Mouse (Mus musculus) forebrain, embryonic 12.5 days (tissue): Measurements from ENCODE around the gene Epha4. TPM values are rescaled to one million over a fixed set of nuclear protein-coding genes. Genes with fewer than 3 reads are reported as not detected.

Experiments used
- ATAC-seq: fragments of 200-750 bp; cut with Nextera tagmentation; 2 replicates; pipeline ENCODE4 v1.8.0; 2017; ENCODE audit warnings: moderate TSS enrichment; ENCODE audit not compliant: low FRiP score
- H3K27ac ChIP-seq: fragments of 300-500 bp; sonication (generic); 2 replicates; pipeline ENCODE4 v1.5.1; 2016; ENCODE audit warnings: mild to moderate bottlenecking
- H3K27me3 ChIP-seq: fragments of 300-500 bp; sonication (generic); 2 replicates; pipeline ENCODE4 v1.6.1; 2016; ENCODE audit warnings: mild to moderate bottlenecking
- H3K36me3 ChIP-seq: fragments of 300-500 bp; sonication (generic); replicated peaks from 2 replicates; pipeline ENCODE4 v1.6.1; 2016; ENCODE audit warnings: mild to moderate bottlenecking
- H3K4me1 ChIP-seq: fragments of 300-500 bp; sonication (generic); 2 replicates; pipeline ENCODE4 v1.6.1; 2016
- H3K4me2 ChIP-seq: fragments of 300-500 bp; sonication (generic); 2 replicates; pipeline ENCODE4 v1.6.1; 2016; ENCODE audit warnings: mild to moderate bottlenecking, moderate library complexity
- H3K4me3 ChIP-seq: fragments of 300-500 bp; sonication (generic); replicated peaks from 2 replicates; pipeline ENCODE4 v1.5.1; 2016; ENCODE audit warnings: mild to moderate bottlenecking
- H3K9ac ChIP-seq: fragments of 300-500 bp; sonication (generic); 2 replicates; pipeline ENCODE4 v1.6.1; 2016; ENCODE audit warnings: mild to moderate bottlenecking
- H3K9me3 ChIP-seq: fragments of 300-500 bp; sonication (generic); 2 replicates; pipeline ENCODE4 v1.6.1; 2016
- WGBS: fragments of 180-500 bp; shearing (Covaris S2); methylation state at CpG from one replicate; pipeline ENCODE4 v1.1.7; 2016; 5-methylcytosine and 5-hydroxymethylcytosine counted together
- polyA plus RNA-seq: library from polyadenylated mRNA; unstranded; fragments of >200 nt; fragmentation: Nextera tagmentation; extraction: Ambion mirVana; gene quantifications from 2 replicates; pipeline ENCODE4 v1.2.1, GENCODE M21; 2016

Gene Epha4
- polyA plus RNA-seq, 1 experiment from 2014 or later, result 58.4 TPM

DNA sequence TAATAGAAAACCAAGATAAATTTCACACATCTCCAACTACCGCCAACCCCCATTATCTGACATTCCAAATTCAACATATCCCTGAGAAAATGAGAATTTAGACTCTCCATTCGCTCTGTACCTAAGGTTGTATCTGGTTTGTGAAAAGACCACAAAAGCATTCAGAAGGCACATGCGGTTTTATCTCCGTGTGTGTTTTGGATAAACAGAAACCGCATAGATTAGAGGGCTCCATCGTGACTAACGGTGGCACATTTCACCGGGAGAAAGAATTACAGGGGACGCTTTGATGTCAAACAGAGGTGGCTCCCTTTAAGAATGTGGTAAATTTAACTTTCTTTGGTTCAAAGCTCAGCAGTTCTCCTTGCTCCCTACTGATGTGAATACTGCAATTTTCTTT, 107.5 kb downstream of the Epha4 start:
- Histone ChIP-seq H3K27ac (no peak overlapping the region), H3K9ac (no peak overlapping the region), H3K36me3 (no peaks in the 10 kb centered on the region), H3K9me3 (no peaks in the 10 kb centered on the region), H3K4me2 (no peak overlapping the region), H3K27me3 (no peaks in the 10 kb centered on the region), H3K4me1 (peaks cover 64% of the 10 kb centered on the region), H3K4me3 (no peak overlapping the region)
- WGBS, result 42% methylated on average over 9 of the region's 9 CpGs
- ATAC-seq, result no peak

DNA sequence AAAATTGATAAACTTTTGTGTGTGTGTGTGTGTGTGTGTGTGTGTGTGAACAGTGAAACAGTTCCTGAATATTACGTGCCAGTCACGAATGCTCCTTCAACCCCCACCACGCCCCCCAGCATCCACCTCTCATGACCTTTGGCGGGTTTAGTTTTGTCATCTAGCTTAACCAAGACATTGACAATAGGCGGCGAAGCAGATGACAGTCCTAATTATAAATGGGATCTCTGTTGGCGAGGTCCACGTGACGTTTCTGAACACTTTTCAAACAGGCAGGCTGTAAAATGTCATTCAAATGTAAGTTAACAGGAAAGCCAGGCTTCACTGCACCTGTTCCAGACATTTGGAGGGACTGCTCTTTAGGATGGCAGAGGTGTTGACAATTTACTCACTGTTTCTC, 108.3 kb downstream of the Epha4 start:
- Histone ChIP-seq H3K4me3 (no peak overlapping the region), H3K9ac (no peak overlapping the region), H3K27me3 (no peaks in the 10 kb centered on the region), H3K4me1 (peaks cover 71% of the 10 kb centered on the region), H3K4me2 (no peak overlapping the region), H3K9me3 (no peaks in the 10 kb centered on the region), H3K27ac (no peak overlapping the region), H3K36me3 (no peaks in the 10 kb centered on the region)
- ATAC-seq, result 0 out of 2 replicates have a peak, but pooled peaks have one; percentile 15
- whole genome bisulfite sequencing, result 36% methylated on average over 9 of the region's 9 CpGs

DNA sequence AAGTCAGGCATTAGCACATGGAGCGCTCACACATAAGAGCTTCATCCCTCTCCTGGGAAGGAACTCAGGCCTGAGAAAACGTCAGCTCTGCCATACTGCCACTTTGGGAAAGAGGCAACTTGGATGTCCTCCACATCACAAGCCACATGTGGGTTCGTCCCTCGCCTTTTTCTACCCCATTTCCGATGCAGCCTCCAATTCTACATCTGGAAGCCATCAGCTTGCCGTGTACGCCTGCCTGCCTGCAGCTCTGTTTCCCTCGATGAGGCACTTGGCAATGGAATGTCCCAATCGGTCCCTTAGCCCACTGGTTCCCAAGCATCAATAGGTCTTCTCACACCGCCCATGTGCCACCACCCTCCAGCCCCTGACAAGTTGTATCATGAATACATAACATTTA, 110.4 kb downstream of the Epha4 start:
- no peak for ATAC-seq
- WGBS, result 75% methylated on average over 10 of the region's 10 CpGs

DNA sequence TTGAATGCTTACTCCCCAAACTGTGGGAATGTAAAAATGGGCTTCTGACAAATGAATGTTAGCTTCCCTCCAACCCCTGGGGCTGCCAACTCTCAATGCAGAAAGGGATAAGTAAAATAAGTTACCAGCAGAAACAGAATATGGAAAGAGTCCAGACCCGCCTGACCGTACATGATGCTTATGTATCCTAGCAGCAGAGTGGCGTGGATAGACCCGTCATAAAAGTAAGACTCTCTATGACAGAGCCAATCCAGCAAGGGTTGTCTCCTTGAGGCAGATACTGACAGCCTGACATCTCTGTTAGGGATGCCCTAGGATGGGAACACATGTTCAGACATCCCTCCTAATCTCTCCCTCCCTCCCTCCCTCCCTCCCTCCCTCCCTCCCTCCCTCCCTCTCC, 111.9 kb downstream of the Epha4 start:
- no peaks in the 10 kb centered on the region for H3K27me3 ChIP-seq
- H3K4me1 ChIP-seq, result peaks cover 55% of the 10 kb centered on the region
- no peak overlapping the region for H3K9ac ChIP-seq
- WGBS, result 84% methylated on average over 4 of the region's 4 CpGs
- no peak overlapping the region for H3K27ac ChIP-seq
- H3K4me3 ChIP-seq, result no peak overlapping the region
- no peak overlapping the region for H3K4me2 ChIP-seq
- no peaks in the 10 kb centered on the region for H3K9me3 ChIP-seq
- peaks cover 22% of the 10 kb centered on the region for H3K36me3 ChIP-seq
- ATAC-seq, result no peak

More for the DNA sequence above, 110.4 kb downstream of the Epha4 start:
- Histone ChIP-seq H3K4me1 (peaks cover 60% of the 10 kb centered on the region), H3K4me3 (no peak overlapping the region), H3K36me3 (peaks cover 7% of the 10 kb centered on the region; the same call in 1 of the 2 replicates), H3K27ac (no peak overlapping the region), H3K9ac (no peak overlapping the region), H3K9me3 (no peaks in the 10 kb centered on the region), H3K27me3 (no peaks in the 10 kb centered on the region), H3K4me2 (no peak overlapping the region)

DNA sequence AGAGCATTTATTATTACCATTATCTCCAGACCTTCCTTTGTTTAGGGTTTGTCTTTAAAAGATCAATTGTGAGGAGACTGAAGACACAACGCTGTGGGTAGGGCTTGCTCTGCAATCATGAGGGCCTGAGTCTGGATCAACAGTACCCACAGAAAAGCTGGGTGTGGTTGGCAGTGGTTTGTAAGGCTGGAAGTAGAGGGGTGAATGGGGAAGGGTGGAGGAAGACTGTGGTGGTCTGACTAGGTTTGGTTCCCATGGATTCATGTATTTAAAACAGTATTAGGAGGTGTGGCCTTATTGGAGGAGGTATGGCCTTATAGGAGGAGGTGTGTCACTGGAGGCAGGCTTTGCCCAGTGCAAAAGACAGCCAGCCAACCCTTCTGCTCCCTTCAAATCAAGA, 113.4 kb downstream of the Epha4 start:
- Histone ChIP-seq H3K36me3 (peaks cover 32% of the 10 kb centered on the region), H3K4me3 (no peak overlapping the region), H3K27ac (no peak overlapping the region), H3K4me2 (no peak overlapping the region), H3K4me1 (peaks cover 47% of the 10 kb centered on the region), H3K9ac (no peak overlapping the region), H3K27me3 (no peaks in the 10 kb centered on the region), H3K9me3 (no peaks in the 10 kb centered on the region)
- 85% methylated on average over 1 of the region's 1 CpGs for WGBS
- ATAC-seq, result no peak

DNA sequence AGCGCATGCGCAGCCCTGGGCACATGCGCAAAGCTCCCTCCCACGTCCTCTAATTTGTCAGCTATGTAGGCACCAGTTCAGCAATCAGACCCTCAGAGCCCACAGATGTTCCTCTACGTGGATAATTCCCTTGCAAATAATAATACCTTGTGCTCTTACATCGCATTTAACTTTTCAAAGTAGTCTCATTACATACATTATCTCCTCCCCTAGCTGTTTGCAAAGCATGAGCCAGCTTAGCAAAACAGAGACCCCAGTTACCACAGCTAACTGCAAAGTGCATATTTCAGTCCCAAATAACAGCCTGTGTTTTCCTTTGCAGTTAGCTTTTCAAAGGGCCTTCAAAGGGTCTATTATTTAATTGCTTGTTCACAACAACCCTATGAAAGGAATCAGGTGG, 123.3 kb downstream of the Epha4 start:
- Histone ChIP-seq H3K9me3 (no peaks in the 10 kb centered on the region), H3K4me1 (peaks cover 21% of the 10 kb centered on the region), H3K4me2 (no peak overlapping the region), H3K4me3 (no peak overlapping the region), H3K36me3 (peaks cover 23% of the 10 kb centered on the region), H3K27ac (no peak overlapping the region), H3K9ac (no peak overlapping the region), H3K27me3 (no peaks in the 10 kb centered on the region)
- 68% methylated on average over 6 of the region's 6 CpGs for WGBS
- no peak for ATAC-seq

DNA sequence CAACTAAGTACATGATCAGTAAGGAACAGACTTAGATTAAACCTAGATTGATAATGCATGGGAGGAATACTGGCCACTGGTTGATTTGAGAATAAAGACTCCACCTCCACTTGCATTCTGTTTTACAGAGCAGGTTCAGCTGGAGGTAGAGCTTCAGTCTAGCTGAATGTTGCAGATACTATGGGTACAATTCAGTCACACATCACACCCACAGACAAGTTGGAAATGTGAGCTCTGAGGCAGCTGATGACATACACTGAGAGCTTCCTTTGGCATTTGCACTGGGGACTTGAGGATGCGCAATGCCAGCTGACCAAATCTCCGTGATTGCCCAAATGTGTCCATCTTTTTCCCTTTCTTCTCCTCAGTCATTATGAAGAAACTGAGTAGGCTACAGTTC, 125.8 kb downstream of the Epha4 start:
- H3K4me2 ChIP-seq, result no peak overlapping the region
- H3K9ac ChIP-seq, result no peak overlapping the region
- H3K9me3 ChIP-seq, result no peaks in the 10 kb centered on the region
- WGBS, result 95% methylated on average over 2 of the region's 2 CpGs
- peaks cover 31% of the 10 kb centered on the region for H3K4me1 ChIP-seq
- ATAC-seq, result no peak
- peaks cover 33% of the 10 kb centered on the region for H3K36me3 ChIP-seq
- H3K27me3 ChIP-seq, result no peaks in the 10 kb centered on the region
- H3K27ac ChIP-seq, result no peak overlapping the region
- no peak overlapping the region for H3K4me3 ChIP-seq

DNA sequence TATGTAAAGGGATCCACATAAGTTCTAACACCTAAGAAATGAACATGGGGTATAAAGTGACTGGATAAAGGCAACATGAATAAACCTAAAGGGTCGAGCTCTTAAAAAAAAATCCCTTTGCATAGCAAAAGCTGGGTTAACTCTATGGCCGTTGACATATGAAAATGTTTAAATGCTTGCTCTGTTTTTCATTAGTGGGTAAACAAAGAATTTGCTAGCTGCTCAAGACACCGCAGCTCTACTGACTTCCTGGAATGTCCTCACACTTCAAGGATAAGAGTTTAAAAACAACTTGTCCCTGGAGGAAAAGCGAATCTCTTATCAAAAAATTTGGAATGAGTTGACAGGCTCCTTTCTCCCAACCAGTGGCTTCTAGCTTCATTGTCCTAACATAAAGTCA, 126.3 kb downstream of the Epha4 start:
- 80% methylated on average over 4 of the region's 4 CpGs for WGBS
- H3K36me3 ChIP-seq, result peaks cover 33% of the 10 kb centered on the region
- no peaks in the 10 kb centered on the region for H3K9me3 ChIP-seq
- no peak overlapping the region for H3K4me3 ChIP-seq
- peaks cover 36% of the 10 kb centered on the region for H3K4me1 ChIP-seq
- H3K27me3 ChIP-seq, result no peaks in the 10 kb centered on the region
- no peak overlapping the region for H3K4me2 ChIP-seq
- no peak for ATAC-seq
- H3K27ac ChIP-seq, result no peak overlapping the region
- no peak overlapping the region for H3K9ac ChIP-seq

DNA sequence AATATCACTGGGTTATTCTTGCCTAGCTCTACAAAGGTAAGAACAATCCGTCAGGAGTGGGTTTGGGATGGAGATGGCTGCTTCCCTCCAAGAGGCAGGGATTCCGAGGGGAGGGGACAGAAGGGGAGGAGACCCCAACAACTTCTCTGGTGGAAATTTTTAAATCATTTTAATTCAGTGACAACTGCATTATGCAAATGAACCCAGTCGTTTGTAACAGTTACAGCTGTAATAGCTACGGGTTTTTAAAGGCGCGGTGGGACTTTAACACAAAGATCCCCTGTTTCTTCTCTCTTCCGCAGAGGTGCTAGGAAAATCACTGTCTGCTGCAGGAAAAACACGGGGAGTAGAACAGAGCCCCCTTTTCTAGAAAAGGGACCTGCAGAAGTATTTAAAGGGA, 129.3 kb downstream of the Epha4 start:
- peak overlapping the region; percentile 36; the same call in 1 of the 2 replicates for H3K27ac ChIP-seq
- WGBS, result 55% methylated on average over 8 of the region's 8 CpGs
- H3K4me1 ChIP-seq, result peaks cover 35% of the 10 kb centered on the region
- no peak for ATAC-seq
- no peak overlapping the region for H3K9ac ChIP-seq
- H3K4me2 ChIP-seq, result no peak overlapping the region
- H3K27me3 ChIP-seq, result no peaks in the 10 kb centered on the region
- H3K36me3 ChIP-seq, result peaks cover 47% of the 10 kb centered on the region
- H3K9me3 ChIP-seq, result no peaks in the 10 kb centered on the region
- H3K4me3 ChIP-seq, result no peak overlapping the region

DNA sequence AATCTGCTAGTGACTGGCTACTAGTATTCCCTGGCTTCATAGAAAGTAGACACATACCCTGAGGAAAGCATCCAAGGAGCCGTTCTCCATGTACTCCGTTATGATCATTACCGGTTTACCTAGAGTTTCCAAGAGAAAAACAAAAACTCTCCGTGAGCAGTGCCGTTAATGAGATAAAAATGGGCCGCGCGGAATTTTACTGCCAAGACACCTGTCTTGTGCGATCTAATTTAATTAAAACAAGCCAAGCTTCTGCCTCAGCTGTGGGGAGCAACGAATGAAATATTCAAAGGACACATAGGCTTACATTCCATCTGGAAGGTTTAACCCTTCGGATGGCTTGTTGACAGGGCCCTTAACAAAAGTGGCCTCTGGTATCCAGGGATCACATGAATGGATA, 131.4 kb downstream of the Epha4 start:
- peaks cover 53% of the 10 kb centered on the region for H3K36me3 ChIP-seq
- no peak overlapping the region for H3K4me2 ChIP-seq
- ATAC-seq, result no peak
- no peak overlapping the region for H3K9ac ChIP-seq
- H3K27ac ChIP-seq, result 0 out of 2 replicates have a peak overlapping the region, but pooled peaks have one; percentile 27
- peaks cover 35% of the 10 kb centered on the region for H3K4me1 ChIP-seq
- no peaks in the 10 kb centered on the region for H3K27me3 ChIP-seq
- no peak overlapping the region for H3K4me3 ChIP-seq
- 47% methylated on average over 11 of the region's 11 CpGs for WGBS
- H3K9me3 ChIP-seq, result no peaks in the 10 kb centered on the region

DNA sequence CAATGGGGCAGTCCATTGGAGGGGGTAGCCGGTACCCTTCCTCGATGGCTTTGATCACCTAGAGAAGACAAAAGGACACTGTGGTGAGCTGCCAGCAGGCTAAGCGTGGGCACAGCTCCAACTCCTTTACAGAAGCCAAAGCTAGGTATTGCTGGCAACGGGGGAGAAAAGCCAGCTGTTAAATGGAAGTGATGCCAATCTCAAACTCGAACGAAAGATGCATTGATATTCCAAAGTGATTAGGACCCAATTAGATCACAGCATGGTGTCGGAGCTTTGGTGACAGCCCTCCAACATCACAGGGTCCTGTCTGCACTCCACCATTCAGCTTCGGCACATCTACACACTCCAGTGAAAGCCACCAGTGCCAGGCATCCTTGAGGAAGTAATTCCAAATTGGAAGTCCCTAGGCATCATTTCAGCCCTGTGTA, 137.3 kb downstream of the Epha4 start:
- no peak overlapping the region for H3K4me2 ChIP-seq
- H3K36me3 ChIP-seq, result peaks cover 65% of the 10 kb centered on the region
- no peak overlapping the region for H3K4me3 ChIP-seq
- no peaks in the 10 kb centered on the region for H3K9me3 ChIP-seq
- peak; percentile 60; the same call in 1 of the 2 replicates for ATAC-seq
- 69% methylated on average over 8 of the region's 8 CpGs for WGBS
- peak overlapping the region; percentile 42; the same call in 1 of the 2 replicates for H3K27ac ChIP-seq
- peaks cover 3% of the 10 kb centered on the region for H3K4me1 ChIP-seq
- no peak overlapping the region for H3K9ac ChIP-seq
- H3K27me3 ChIP-seq, result no peaks in the 10 kb centered on the region

DNA sequence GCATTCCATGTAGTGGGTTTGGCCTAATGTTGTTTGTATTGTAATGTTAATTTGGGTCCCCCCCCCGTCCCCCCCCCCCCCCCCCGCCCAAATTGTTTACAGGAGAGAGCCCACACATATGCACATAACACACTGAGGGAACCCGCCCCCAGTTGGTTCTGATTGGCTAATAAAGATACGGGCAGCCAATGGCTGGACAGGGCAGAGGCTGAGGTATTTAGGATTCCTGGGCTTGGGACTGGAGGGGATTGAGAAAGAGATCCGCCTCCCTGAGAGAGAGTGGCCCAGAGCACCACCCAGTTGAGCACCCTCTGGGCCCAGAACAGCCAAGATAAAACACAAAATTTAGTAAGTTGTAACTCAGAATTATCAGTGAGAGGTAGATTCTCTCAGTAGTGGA, 140.8 kb downstream of the Epha4 start:
- no peaks in the 10 kb centered on the region; the same call in 1 of the 2 replicates for H3K4me1 ChIP-seq
- H3K27me3 ChIP-seq, result no peaks in the 10 kb centered on the region
- no peak for ATAC-seq
- no peak overlapping the region for H3K9ac ChIP-seq
- no peaks in the 10 kb centered on the region for H3K9me3 ChIP-seq
- peaks cover 75% of the 10 kb centered on the region for H3K36me3 ChIP-seq
- H3K4me3 ChIP-seq, result no peak overlapping the region
- WGBS, result 70% methylated on average over 4 of the region's 5 CpGs
- H3K4me2 ChIP-seq, result no peak overlapping the region
- no peak overlapping the region for H3K27ac ChIP-seq

DNA sequence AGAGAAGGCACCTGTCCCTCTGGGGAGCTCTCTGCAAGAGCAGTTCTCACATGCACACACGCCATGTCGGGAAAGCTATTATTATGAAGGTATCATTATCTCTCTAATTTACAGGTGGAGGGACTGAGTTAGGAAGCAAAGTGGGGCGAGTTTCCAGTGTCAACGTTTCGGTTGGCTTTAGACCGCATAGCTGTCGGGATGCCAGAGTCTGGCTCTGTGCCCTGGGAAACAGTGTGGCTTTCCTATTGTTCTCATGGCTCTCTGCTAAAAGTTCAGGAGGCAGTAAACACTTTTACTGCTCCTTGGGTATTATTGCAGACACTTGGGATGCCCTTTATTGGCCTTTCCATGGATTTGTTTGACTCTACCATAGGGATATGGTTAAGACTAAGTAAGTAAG, 144.0 kb downstream of the Epha4 start:
- no peaks in the 10 kb centered on the region for H3K27me3 ChIP-seq
- peaks cover 63% of the 10 kb centered on the region for H3K36me3 ChIP-seq
- WGBS, result 81% methylated on average over 7 of the region's 7 CpGs
- H3K4me1 ChIP-seq, result no peaks in the 10 kb centered on the region
- no peak overlapping the region for H3K27ac ChIP-seq
- no peak overlapping the region for H3K4me2 ChIP-seq
- H3K4me3 ChIP-seq, result no peak overlapping the region
- no peak overlapping the region for H3K9ac ChIP-seq
- no peaks in the 10 kb centered on the region for H3K9me3 ChIP-seq
- no peak for ATAC-seq
